Mouse (Mus musculus): Measurements from ENCODE around the gene Npc2. TPM values are rescaled to one million over a fixed set of nuclear protein-coding genes. Genes with fewer than 3 reads are reported as not detected.

The Npc2 gene
- polyA plus RNA-seq, 1 experiment from 2014 or later, result 50.2 TPM

DNA sequence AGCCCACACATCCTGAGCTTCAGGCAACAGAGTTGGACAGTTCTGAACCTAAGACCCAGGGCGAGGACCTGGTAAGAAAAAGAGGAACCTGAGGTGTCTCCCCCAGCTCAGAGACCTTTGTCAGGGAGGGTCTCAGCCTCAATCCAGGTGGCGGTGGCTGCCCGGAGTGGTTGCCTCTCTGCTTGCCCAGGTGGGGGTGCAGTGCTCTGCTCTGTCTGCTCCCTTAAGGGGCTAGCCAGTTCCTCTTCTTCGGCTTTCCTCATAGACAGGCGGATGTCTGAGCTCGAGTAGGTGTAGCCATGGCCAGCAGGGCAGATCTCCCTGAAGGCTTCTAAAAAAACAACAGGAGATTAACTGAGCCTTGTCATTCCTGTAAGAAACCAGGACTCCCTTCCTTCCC is 36.1 kb upstream of the Npc2 start:
- Histone ChIP-seq H3K27me3 (ENCODE audit: control insufficient read depth, insufficient read depth, low read length) (no peaks in the 10 kb centered on the region), H3K4me3 (ENCODE audit: low read length) (no peak overlapping the region), H3K4me1 (ENCODE audit: control insufficient read depth, insufficient read depth, low read length) (peaks cover 17% of the 10 kb centered on the region; the same call in 1 of the 2 replicates), H3K27ac (ENCODE audit: low read depth, low read length) (no peak overlapping the region), H3K4me2 (replicated peaks; ENCODE audit: low read depth, low read length) (no peak overlapping the region), H3K9me3 (ENCODE audit: control insufficient read depth, low read length) (no peaks in the 10 kb centered on the region), H3K36me3 (ENCODE audit: control insufficient read depth, insufficient read depth, low read length) (no peaks in the 10 kb centered on the region), H3K9ac (ENCODE audit: low read depth, low read length) (no peak overlapping the region)
- 58% methylated on average over 6 of the region's 6 CpGs for WGBS
- ATAC-seq (ENCODE audit: low FRiP score, low TSS enrichment), result no peak

DNA sequence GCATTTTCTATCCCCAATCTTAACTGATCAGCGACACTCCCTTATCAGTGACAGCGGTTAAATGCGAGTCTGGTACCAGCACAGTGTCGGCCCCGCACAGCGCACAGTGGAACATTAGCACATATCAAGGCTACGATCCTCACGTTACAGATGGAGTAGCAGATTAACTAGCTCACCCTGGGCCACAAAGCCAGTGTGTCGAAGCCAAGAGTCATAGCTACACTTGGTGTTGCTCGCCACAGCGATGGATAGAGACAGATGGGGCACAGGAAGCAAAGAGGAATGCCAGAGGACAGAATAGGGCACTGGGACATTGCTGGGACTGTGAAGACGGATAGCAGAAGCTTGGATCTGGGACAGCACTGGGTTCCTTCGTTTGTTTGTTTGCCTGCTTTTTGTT is 34.4 kb upstream of the Npc2 start:
- Histone ChIP-seq H3K9ac (ENCODE audit: low read depth, low read length) (no peak overlapping the region), H3K36me3 (ENCODE audit: control insufficient read depth, insufficient read depth, low read length) (no peaks in the 10 kb centered on the region), H3K27ac (ENCODE audit: low read depth, low read length) (no peak overlapping the region), H3K4me3 (ENCODE audit: low read length) (no peak overlapping the region), H3K4me1 (ENCODE audit: control insufficient read depth, insufficient read depth, low read length) (peaks cover 17% of the 10 kb centered on the region; the same call in 1 of the 2 replicates), H3K9me3 (ENCODE audit: control insufficient read depth, low read length) (no peaks in the 10 kb centered on the region), H3K27me3 (ENCODE audit: control insufficient read depth, insufficient read depth, low read length) (no peaks in the 10 kb centered on the region), H3K4me2 (replicated peaks; ENCODE audit: low read depth, low read length) (no peak overlapping the region)
- 75% methylated on average over 13 of the region's 13 CpGs for WGBS
- ATAC-seq (ENCODE audit: low FRiP score, low TSS enrichment), result no peak

DNA sequence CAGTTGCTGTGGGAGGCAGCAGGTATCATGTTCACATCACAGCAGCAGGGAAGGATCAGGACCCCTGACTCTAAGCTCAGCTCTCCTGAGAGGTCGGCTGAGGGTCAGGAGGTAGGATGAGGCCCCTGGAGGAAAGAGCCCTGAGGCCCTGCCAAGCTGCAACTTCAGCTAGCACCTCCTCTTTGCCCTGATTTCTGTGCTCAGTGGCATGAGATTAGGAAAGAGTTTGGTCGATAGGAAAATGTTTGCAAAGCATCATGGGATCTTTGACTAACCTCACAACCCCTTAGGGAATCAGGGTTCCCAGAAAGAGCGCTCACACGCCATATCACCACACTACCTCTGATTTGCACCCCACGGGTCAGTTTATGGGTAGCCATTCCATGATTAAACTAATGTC is 33.8 kb upstream of the Npc2 start:
- Histone ChIP-seq H3K4me3 (ENCODE audit: low read length) (no peak overlapping the region), H3K27me3 (ENCODE audit: control insufficient read depth, insufficient read depth, low read length) (no peaks in the 10 kb centered on the region), H3K9me3 (ENCODE audit: control insufficient read depth, low read length) (no peaks in the 10 kb centered on the region), H3K36me3 (ENCODE audit: control insufficient read depth, insufficient read depth, low read length) (no peaks in the 10 kb centered on the region), H3K4me2 (replicated peaks; ENCODE audit: low read depth, low read length) (no peak overlapping the region), H3K9ac (ENCODE audit: low read depth, low read length) (no peak overlapping the region), H3K27ac (ENCODE audit: low read depth, low read length) (no peak overlapping the region), H3K4me1 (ENCODE audit: control insufficient read depth, insufficient read depth, low read length) (peaks cover 17% of the 10 kb centered on the region; the same call in 1 of the 2 replicates)
- no peak for ATAC-seq (ENCODE audit: low FRiP score, low TSS enrichment)
- 56% methylated on average over 5 of the region's 5 CpGs for WGBS

DNA sequence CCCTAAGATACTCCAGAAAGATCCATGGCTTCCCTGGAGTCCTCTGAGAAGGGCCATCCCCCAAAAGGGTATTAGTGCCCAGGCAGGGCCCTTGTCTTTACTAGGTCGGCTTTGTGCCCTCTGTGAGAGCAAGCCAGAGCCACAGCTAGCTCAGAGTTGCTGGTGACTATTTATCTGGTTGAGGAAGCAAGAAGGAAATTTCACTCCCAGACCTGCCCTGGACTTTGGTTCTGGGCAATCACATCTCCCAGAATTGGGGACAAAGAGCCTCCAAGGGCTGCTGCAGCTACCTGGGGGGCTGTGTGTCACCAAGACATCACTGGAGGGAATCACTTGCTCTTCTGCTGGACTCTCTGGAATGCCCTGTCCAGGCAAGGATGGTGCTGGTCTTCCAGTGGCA is 33.1 kb upstream of the Npc2 start:
- Histone ChIP-seq H3K4me2 (replicated peaks; ENCODE audit: low read depth, low read length) (no peak overlapping the region), H3K27me3 (ENCODE audit: control insufficient read depth, insufficient read depth, low read length) (no peaks in the 10 kb centered on the region), H3K27ac (ENCODE audit: low read depth, low read length) (no peak overlapping the region), H3K36me3 (ENCODE audit: control insufficient read depth, insufficient read depth, low read length) (no peaks in the 10 kb centered on the region), H3K9ac (ENCODE audit: low read depth, low read length) (no peak overlapping the region), H3K9me3 (ENCODE audit: control insufficient read depth, low read length) (no peaks in the 10 kb centered on the region), H3K4me1 (ENCODE audit: control insufficient read depth, insufficient read depth, low read length) (peaks cover 17% of the 10 kb centered on the region; the same call in 1 of the 2 replicates), H3K4me3 (ENCODE audit: low read length) (no peak overlapping the region)
- WGBS, result 71% methylated on average over 1 of the region's 1 CpGs
- ATAC-seq (ENCODE audit: low FRiP score, low TSS enrichment), result no peak

DNA sequence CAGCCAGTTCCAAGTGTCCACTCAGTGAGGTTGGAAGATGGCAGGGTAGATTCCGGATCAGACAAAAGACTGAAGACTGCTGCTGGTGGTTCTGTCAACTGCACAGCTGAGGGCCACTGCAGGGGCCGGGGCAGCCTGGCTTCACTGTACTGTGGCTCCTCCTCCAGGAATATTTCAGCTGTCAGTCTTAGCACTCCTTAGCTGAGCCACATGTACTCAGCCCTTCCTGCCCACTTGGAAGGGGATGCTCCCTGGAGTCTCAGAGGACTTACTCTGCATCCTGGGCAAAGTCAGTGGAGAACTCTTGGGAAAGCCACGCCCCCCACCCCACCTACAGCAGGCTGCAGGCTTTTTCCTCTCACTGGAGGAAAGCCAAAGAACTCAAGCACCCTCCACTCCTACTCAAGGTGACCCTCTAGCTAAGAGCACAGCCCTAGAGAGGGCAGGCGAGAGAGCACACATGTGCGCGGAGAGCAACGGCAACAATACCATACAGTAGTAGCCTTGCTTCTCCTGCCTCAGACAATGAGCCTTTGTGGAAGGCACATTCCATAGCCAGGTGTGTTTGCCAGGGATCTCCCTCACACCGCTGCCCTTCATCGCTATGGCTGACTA is 32.4 kb upstream of the Npc2 start:
- Histone ChIP-seq H3K4me1 (ENCODE audit: control insufficient read depth, insufficient read depth, low read length) (peaks cover 17% of the 10 kb centered on the region; the same call in 1 of the 2 replicates), H3K27ac (ENCODE audit: low read depth, low read length) (no peak overlapping the region), H3K4me2 (replicated peaks; ENCODE audit: low read depth, low read length) (no peak overlapping the region), H3K27me3 (ENCODE audit: control insufficient read depth, insufficient read depth, low read length) (no peaks in the 10 kb centered on the region), H3K4me3 (ENCODE audit: low read length) (no peak overlapping the region), H3K36me3 (ENCODE audit: control insufficient read depth, insufficient read depth, low read length) (no peaks in the 10 kb centered on the region), H3K9ac (ENCODE audit: low read depth, low read length) (no peak overlapping the region), H3K9me3 (ENCODE audit: control insufficient read depth, low read length) (no peaks in the 10 kb centered on the region)
- WGBS, result 53% methylated on average over 9 of the region's 9 CpGs
- peak; percentile 73 for ATAC-seq (ENCODE audit: low FRiP score, low TSS enrichment)

DNA sequence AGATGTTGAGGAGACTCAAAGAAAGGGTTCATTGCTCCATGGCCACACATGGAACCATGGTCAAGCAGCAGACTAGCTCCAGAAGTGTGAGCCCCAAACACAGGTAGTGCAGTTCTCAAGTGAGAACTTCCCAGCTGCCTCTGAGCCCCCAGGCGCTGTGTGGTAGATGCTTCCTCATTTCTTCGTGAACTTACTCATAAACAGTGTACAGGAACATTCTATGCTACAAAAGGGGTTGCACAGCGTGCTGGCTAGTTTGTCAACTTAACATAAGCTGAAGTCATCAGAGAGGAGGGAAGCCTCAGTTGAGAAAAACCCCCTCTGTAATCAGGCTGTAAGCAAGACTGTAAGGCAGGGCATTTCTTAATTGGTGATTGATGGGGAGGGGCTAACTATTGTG is 29.7 kb upstream of the Npc2 start:
- H3K4me1 ChIP-seq (ENCODE audit: control insufficient read depth, insufficient read depth, low read length), result peaks cover 17% of the 10 kb centered on the region; the same call in 1 of the 2 replicates
- no peak overlapping the region for H3K4me3 ChIP-seq (ENCODE audit: low read length)
- 91% methylated on average over 3 of the region's 3 CpGs for WGBS
- no peaks in the 10 kb centered on the region for H3K9me3 ChIP-seq (ENCODE audit: control insufficient read depth, low read length)
- H3K27ac ChIP-seq (ENCODE audit: low read depth, low read length), result no peak overlapping the region
- no peaks in the 10 kb centered on the region for H3K36me3 ChIP-seq (ENCODE audit: control insufficient read depth, insufficient read depth, low read length)
- no peak for ATAC-seq (ENCODE audit: low FRiP score, low TSS enrichment)
- no peak overlapping the region for H3K4me2 ChIP-seq (replicated peaks; ENCODE audit: low read depth, low read length)
- no peaks in the 10 kb centered on the region for H3K27me3 ChIP-seq (ENCODE audit: control insufficient read depth, insufficient read depth, low read length)
- no peak overlapping the region for H3K9ac ChIP-seq (ENCODE audit: low read depth, low read length)

DNA sequence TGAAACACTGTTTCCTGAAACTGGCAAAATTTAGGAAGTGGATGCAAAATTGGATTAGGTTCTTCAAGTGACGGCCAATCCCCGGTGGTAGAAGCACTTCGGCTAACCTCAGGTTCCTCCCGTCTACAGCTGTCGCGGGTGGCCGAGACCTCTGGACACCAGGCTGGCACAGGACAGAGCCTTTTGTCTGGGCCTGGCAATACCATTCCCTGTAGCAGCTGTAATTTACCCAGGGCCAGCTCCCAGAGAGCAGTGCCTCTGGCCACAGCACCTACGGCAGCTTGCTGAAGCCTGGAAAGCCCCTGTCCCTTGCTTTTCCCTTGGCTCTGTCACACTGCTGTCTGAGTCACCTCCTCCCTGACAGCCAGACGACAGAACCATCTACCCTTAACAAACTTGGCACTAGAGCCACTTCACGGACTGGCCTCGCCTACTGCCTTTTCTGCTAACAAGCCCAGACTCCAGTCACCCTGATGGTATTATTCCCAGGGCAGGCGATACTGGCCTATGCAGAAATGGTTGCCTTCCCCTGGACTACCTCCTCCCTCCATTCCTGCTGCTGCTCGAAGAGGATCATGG is 28.7 kb upstream of the Npc2 start:
- no peak overlapping the region for H3K9ac ChIP-seq (ENCODE audit: low read depth, low read length)
- no peak overlapping the region for H3K4me2 ChIP-seq (replicated peaks; ENCODE audit: low read depth, low read length)
- no peaks in the 10 kb centered on the region for H3K36me3 ChIP-seq (ENCODE audit: control insufficient read depth, insufficient read depth, low read length)
- H3K27me3 ChIP-seq (ENCODE audit: control insufficient read depth, insufficient read depth, low read length), result no peaks in the 10 kb centered on the region
- no peaks in the 10 kb centered on the region for H3K9me3 ChIP-seq (ENCODE audit: control insufficient read depth, low read length)
- H3K4me1 ChIP-seq (ENCODE audit: control insufficient read depth, insufficient read depth, low read length), result peaks cover 11% of the 10 kb centered on the region; the same call in 1 of the 2 replicates
- no peak overlapping the region for H3K4me3 ChIP-seq (ENCODE audit: low read length)
- no peak for ATAC-seq (ENCODE audit: low FRiP score, low TSS enrichment)
- 84% methylated on average over 13 of the region's 13 CpGs for WGBS
- H3K27ac ChIP-seq (ENCODE audit: low read depth, low read length), result no peak overlapping the region

DNA sequence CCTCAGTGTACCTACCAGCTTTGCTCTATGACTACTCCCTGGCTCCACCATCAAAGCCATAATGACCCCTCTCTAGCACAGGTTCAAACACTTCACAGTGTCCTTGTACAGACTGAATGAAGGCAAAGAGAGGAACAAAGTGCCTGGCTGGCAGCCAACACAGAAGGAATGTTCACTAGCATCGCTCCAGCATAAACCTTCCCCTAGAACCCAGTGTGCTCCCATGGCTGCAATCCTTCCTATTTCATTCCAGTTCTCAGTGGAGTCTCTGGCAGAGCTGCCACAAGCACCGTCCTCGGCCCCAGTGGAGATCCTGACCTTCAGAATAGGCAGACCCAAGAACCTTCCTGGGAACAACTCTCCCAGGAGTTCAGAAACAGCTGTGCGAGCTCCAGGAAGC is 27.5 kb upstream of the Npc2 start:
- H3K27ac ChIP-seq (ENCODE audit: low read depth, low read length), result no peak overlapping the region
- WGBS, result 58% methylated on average over 4 of the region's 4 CpGs
- no peak for ATAC-seq (ENCODE audit: low FRiP score, low TSS enrichment)

DNA sequence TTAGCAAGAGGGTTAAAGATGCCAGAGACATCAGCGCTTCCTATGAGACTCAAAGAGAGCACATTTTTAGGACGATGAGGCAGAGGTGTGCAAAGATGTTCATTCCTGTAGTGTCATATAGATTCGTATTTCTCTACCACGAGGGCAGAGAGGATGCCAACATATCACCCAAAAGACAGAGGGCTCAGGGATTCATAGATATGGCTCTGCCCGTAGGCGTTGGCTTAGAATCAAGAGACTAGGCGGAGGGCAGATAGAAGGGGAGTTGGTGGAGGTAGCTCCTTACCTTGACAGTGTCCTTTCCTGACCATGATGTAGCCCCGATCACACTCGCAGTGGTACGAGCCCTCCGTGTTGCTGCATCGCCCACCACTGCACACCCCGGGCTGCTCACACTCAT is 26.1 kb upstream of the Npc2 start:
- Histone ChIP-seq H3K27ac (ENCODE audit: low read depth, low read length) (no peak overlapping the region), H3K4me1 (ENCODE audit: control insufficient read depth, insufficient read depth, low read length) (no peaks in the 10 kb centered on the region), H3K4me3 (ENCODE audit: low read length) (no peak overlapping the region), H3K9ac (ENCODE audit: low read depth, low read length) (no peak overlapping the region), H3K27me3 (ENCODE audit: control insufficient read depth, insufficient read depth, low read length) (0 out of 2 replicates have a peak, but pooled peaks cover 3% of the 10 kb centered on the region), H3K4me2 (replicated peaks; ENCODE audit: low read depth, low read length) (no peak overlapping the region), H3K9me3 (ENCODE audit: control insufficient read depth, low read length) (no peaks in the 10 kb centered on the region), H3K36me3 (ENCODE audit: control insufficient read depth, insufficient read depth, low read length) (no peaks in the 10 kb centered on the region)
- 94% methylated on average over 13 of the region's 13 CpGs for WGBS
- no peak for ATAC-seq (ENCODE audit: low FRiP score, low TSS enrichment)

More for the DNA sequence above, 27.5 kb upstream of the Npc2 start:
- Histone ChIP-seq H3K36me3 (ENCODE audit: control insufficient read depth, insufficient read depth, low read length) (no peaks in the 10 kb centered on the region), H3K4me2 (replicated peaks; ENCODE audit: low read depth, low read length) (no peak overlapping the region), H3K9ac (ENCODE audit: low read depth, low read length) (no peak overlapping the region), H3K4me1 (ENCODE audit: control insufficient read depth, insufficient read depth, low read length) (no peaks in the 10 kb centered on the region), H3K9me3 (ENCODE audit: control insufficient read depth, low read length) (no peaks in the 10 kb centered on the region), H3K4me3 (ENCODE audit: low read length) (no peak overlapping the region), H3K27me3 (ENCODE audit: control insufficient read depth, insufficient read depth, low read length) (no peaks in the 10 kb centered on the region)
